Mouse (Mus musculus) cerebellum, adult 8-10 months (tissue): ENCODE measurements around the gene Cyp2d10.
"Not testable (repeated sequence)": the region's sequence is repeated elsewhere in the genome, so short reads cannot be mapped to it uniquely, and the experiment has no call there.

Source experiments
- DNase-seq: peaks from one replicate; pipeline ENCODE4 v3.0.0; 2022

Cyp2d10 gene

GRCm38 (mm10) chr15:82406981-82407380 is at the start of gene Cyp2d10:
Cyp2d10 (minus strand) TSS chr15:82407195.
- no peak for DNase-seq

- DNase-seq = not testable (repeated sequence)
Measured at GRCm38 (mm10) chr15:82456086-82456790, 49.2 kb upstream of the Cyp2d10 start.

GRCm38 (mm10) chr15:82453501-82453900 is 46.5 kb upstream of the Cyp2d10 start:
- not testable (repeated sequence) for DNase-seq

GRCm38 (mm10) chr15:82452133-82452532 is 45.1 kb upstream of the Cyp2d10 start:
- not testable (repeated sequence) for DNase-seq

GRCm38 (mm10) chr15:82450045-82450444 is 43.0 kb upstream of the Cyp2d10 start:
- not testable (repeated sequence) for DNase-seq

GRCm38 (mm10) chr15:82445196-82445595 is 38.2 kb upstream of the Cyp2d10 start:
- DNase-seq = no peak

GRCm38 (mm10) chr15:82443658-82444057 is 36.7 kb upstream of the Cyp2d10 start:
- DNase-seq = no peak

- no peak for DNase-seq
Measured at GRCm38 (mm10) chr15:82437975-82438617, 31.1 kb upstream of the Cyp2d10 start.

GRCm38 (mm10) chr15:82435606-82436005 is 28.6 kb upstream of the Cyp2d10 start:
- DNase-seq = no peak

- DNase-seq = no peak
Measured at GRCm38 (mm10) chr15:82435011-82435410, 28.0 kb upstream of the Cyp2d10 start.

GRCm38 (mm10) chr15:82434541-82434940 is 27.5 kb upstream of the Cyp2d10 start:
- DNase-seq = no peak

GRCm38 (mm10) chr15:82433621-82434020 is 26.6 kb upstream of the Cyp2d10 start:
- DNase-seq = no peak

- DNase-seq = no peak
Measured at GRCm38 (mm10) chr15:82433137-82433536, 26.1 kb upstream of the Cyp2d10 start, which contains the start of gene Cyp2d9. Cyp2d9 (plus strand) TSS chr15:82433437.

GRCm38 (mm10) chr15:82423471-82423870 is 16.5 kb upstream of the Cyp2d10 start:
- DNase-seq = no peak

GRCm38 (mm10) chr15:82422935-82423334 is 15.9 kb upstream of the Cyp2d10 start:
- DNase-seq = no peak

- DNase-seq = no peak
Measured at GRCm38 (mm10) chr15:82418616-82419015, 11.6 kb upstream of the Cyp2d10 start.

GRCm38 (mm10) chr15:82416797-82417789 is 10.1 kb upstream of the Cyp2d10 start:
- DNase-seq = peak; percentile 87

- no peak for DNase-seq
Measured at GRCm38 (mm10) chr15:82407536-82407935, 541 bp upstream of the Cyp2d10 start.

GRCm38 (mm10) chr15:82404163-82404562 is 2.8 kb downstream of the Cyp2d10 start:
- DNase-seq = no peak

- DNase-seq = no peak
Measured at GRCm38 (mm10) chr15:82403606-82404005, 3.4 kb downstream of the Cyp2d10 start.

- no peak for DNase-seq
Measured at GRCm38 (mm10) chr15:82402741-82403140, 4.3 kb downstream of the Cyp2d10 start.

- DNase-seq = no peak
Measured at GRCm38 (mm10) chr15:82402106-82402505, 4.9 kb downstream of the Cyp2d10 start.

GRCm38 (mm10) chr15:82401516-82401915 is 5.5 kb downstream of the Cyp2d10 start:
- DNase-seq = no peak
